Mouse (Mus musculus): ENCODE data around the gene Ntn1. TPM values are rescaled to one million over a fixed set of nuclear protein-coding genes. Genes with fewer than 3 reads are reported as not detected.

Ntn1 gene
- polyA plus RNA-seq, 1 experiment from 2014 or later, result 18.3 TPM

DNA sequence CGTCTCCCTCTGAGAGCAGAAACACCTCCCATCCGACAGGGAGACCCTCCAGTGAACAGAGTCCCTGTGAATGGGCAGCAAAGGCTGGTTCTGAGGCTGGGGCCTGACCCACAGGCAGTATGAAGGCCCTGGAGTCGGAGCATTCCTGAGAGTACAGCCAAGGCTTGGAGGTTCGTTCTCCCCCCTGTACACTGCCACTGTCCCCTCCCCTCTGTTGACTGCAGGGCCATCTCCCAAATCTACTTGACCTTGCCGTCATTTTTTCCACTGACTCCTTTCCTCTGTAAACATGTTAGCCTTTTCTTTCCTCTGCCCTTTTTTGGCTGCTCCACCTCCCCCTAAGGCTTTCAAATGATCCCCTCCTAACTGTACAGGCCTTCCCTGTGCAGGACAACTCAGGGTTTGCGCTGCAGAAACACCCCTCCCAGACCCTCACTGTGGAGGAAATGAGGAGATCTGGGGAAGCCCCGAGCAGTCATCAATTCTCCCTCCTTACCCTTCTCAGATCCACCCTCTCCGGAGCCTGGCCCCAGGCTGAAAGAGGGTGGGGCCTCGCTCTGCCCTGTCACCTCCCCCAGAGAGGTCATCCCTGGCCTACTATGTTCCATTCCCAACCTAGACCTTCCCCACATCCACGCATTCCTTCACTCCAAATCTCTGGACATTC, 114.3 kb downstream of the Ntn1 start:
- Histone ChIP-seq H3K9me3 (replicated peaks) (no peaks in the 10 kb centered on the region), H3K36me3 (no peaks in the 10 kb centered on the region), H3K4me1 (replicated peaks) (peaks cover 25% of the 10 kb centered on the region), H3K4me2 (no peak overlapping the region), H3K27ac (peak overlapping the region; percentile 36; the same call in 1 of the 2 replicates), H3K9ac (no peak overlapping the region), H3K27me3 (no peaks in the 10 kb centered on the region), H3K4me3 (no peak overlapping the region)
- ATAC-seq (replicated peaks; ENCODE audit: insufficient number of reproducible peaks, insufficient read depth, low FRiP score, low read depth), result peak; percentile 51; the same call in 1 of the 2 replicates
- WGBS, result 45% methylated on average over 10 of the region's 10 CpGs

DNA sequence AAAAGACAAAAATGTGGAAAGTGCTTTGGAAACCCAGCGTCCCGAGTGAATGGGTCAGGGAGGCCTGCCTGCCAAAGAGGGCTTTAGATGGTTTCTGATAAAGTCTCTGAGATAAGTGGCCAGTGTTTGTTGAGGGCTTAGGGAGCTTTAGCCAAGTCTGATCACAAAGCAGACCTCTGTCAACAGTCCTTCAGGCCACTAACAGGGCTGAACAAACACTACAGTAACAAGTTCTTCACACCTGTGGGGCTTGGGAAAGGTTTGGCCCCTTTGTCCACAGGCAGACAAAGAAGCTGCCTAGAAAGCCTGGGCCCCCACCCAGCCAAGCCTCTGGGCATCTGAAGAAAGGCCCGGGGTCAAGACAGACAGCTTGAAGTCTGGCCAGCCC, 114.9 kb downstream of the Ntn1 start:
- Histone ChIP-seq H3K27me3 (no peaks in the 10 kb centered on the region), H3K36me3 (no peaks in the 10 kb centered on the region), H3K4me3 (no peak overlapping the region), H3K27ac (peak overlapping the region; percentile 36; the same call in 1 of the 2 replicates), H3K4me1 (replicated peaks) (peaks cover 25% of the 10 kb centered on the region), H3K9ac (no peak overlapping the region), H3K4me2 (no peak overlapping the region), H3K9me3 (replicated peaks) (no peaks in the 10 kb centered on the region)
- ATAC-seq (replicated peaks; ENCODE audit: insufficient number of reproducible peaks, insufficient read depth, low FRiP score, low read depth), result no peak
- 17% methylated on average over 3 of the region's 3 CpGs for WGBS

DNA sequence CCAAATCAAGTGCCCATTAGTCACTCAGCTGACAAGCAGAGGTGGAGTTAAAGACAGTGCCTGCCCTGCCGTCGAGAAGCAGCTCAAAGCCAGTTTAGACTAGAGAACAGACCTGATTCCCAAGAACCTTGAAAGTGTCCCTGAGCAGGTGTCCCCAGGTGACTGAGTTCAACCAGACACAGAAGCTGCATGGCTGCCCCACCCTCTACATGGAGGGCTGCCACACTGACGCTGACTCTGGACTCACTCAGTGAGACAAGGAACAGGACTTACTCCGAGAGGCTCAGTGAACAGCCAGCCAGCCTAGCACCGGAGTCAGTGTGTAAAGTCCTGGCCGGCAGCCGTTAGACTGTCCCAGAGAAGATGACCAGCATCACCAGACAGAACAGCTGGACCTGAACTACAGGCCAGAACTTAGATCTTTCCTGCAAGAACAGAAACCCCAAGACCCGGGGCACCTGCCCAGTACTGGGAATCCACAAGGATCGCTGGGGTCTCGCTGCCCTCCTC, 120.6 kb downstream of the Ntn1 start:
- H3K4me3 ChIP-seq, result no peak overlapping the region
- ATAC-seq (replicated peaks; ENCODE audit: insufficient number of reproducible peaks, insufficient read depth, low FRiP score, low read depth), result no peak
- WGBS, result 67% methylated on average over 10 of the region's 10 CpGs
- no peaks in the 10 kb centered on the region for H3K36me3 ChIP-seq
- H3K4me1 ChIP-seq (replicated peaks), result no peaks in the 10 kb centered on the region
- no peaks in the 10 kb centered on the region for H3K27me3 ChIP-seq
- H3K27ac ChIP-seq, result no peak overlapping the region
- H3K9ac ChIP-seq, result no peak overlapping the region
- H3K9me3 ChIP-seq (replicated peaks), result no peaks in the 10 kb centered on the region
- no peak overlapping the region for H3K4me2 ChIP-seq

DNA sequence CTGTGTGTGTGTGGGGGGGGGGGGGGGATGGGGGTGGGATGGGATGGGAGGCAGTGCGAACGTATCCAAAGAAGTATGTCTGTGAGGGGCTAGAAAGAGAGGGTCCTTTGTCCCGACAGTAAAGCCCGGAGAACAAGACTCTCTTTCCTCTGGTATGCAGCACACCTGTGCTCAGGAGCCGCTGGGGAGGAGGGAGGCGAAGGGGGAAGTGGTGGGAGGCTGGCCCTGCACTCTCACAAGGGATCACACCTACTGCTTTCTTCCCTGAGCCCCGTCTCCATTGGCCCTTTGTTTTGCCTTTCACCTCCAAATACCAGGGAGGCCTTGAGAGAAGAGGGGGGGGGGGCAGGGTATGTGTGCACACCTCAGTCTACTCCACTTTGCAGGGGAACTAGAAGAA, 123.7 kb downstream of the Ntn1 start:
- Histone ChIP-seq H3K27ac (no peak overlapping the region), H3K4me1 (replicated peaks) (peaks cover 5% of the 10 kb centered on the region; the same call in 1 of the 2 replicates), H3K36me3 (no peaks in the 10 kb centered on the region), H3K4me2 (no peak overlapping the region), H3K27me3 (no peaks in the 10 kb centered on the region), H3K9ac (no peak overlapping the region), H3K4me3 (no peak overlapping the region), H3K9me3 (replicated peaks) (no peaks in the 10 kb centered on the region)
- ATAC-seq (replicated peaks; ENCODE audit: insufficient number of reproducible peaks, insufficient read depth, low FRiP score, low read depth), result no peak
- WGBS, result 53% methylated on average over 7 of the region's 7 CpGs

DNA sequence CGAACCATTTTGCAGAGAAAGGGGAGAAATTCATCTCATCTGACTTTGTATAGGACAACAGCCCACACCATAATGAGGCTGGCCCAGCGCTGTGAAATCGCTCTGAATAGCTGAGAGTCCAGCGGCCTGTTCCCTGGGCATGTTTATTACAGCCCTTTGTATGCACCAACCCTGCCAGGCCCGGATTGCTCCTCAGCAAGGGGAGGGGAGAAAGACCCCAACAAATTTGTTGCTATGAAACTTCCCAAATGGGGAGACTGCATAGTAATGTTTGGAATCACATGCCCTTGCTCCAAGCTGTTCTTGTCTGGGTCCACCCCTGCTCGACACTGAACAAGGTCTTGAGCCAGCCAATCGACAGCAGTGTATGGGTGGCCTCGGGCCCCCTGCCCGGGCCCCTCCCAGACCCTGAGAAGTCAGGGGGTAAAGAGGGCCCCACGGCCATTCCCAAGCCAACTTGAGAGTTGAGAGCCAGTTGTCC, 126.3 kb downstream of the Ntn1 start:
- no peak overlapping the region for H3K4me3 ChIP-seq
- H3K9me3 ChIP-seq (replicated peaks), result no peaks in the 10 kb centered on the region
- no peak overlapping the region for H3K9ac ChIP-seq
- H3K4me2 ChIP-seq, result no peak overlapping the region
- H3K36me3 ChIP-seq, result no peaks in the 10 kb centered on the region
- H3K27me3 ChIP-seq, result no peaks in the 10 kb centered on the region
- peaks cover 5% of the 10 kb centered on the region; the same call in 1 of the 2 replicates for H3K4me1 ChIP-seq (replicated peaks)
- no peak overlapping the region for H3K27ac ChIP-seq
- no peak for ATAC-seq (replicated peaks; ENCODE audit: insufficient number of reproducible peaks, insufficient read depth, low FRiP score, low read depth)
- 68% methylated on average over 10 of the region's 10 CpGs for WGBS

DNA sequence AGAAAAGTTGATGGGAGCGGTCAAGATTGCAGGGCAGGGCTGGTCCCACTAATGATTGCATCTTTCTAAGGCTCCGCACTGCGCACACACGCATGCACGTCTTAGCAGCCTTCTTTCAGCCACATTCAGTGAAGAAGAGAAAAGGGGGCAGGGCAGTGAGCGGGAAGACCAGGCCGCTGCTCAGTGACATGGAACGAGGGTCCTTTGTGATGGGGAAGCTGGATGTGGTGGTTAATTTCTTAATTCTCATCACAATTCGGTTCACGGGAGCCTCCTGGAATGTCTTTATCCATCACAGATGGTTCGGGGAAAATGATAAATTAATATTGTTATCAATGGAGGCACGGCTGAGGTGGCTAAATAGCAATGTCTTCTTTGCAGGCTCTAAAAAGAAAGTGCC, 126.8 kb downstream of the Ntn1 start:
- ATAC-seq (replicated peaks; ENCODE audit: insufficient number of reproducible peaks, insufficient read depth, low FRiP score, low read depth), result no peak
- Histone ChIP-seq H3K27me3 (no peaks in the 10 kb centered on the region), H3K9ac (no peak overlapping the region), H3K9me3 (replicated peaks) (no peaks in the 10 kb centered on the region), H3K27ac (no peak overlapping the region), H3K4me1 (replicated peaks) (peaks cover 5% of the 10 kb centered on the region; the same call in 1 of the 2 replicates), H3K4me2 (no peak overlapping the region), H3K4me3 (no peak overlapping the region), H3K36me3 (no peaks in the 10 kb centered on the region)
- WGBS, result 89% methylated on average over 12 of the region's 12 CpGs

DNA sequence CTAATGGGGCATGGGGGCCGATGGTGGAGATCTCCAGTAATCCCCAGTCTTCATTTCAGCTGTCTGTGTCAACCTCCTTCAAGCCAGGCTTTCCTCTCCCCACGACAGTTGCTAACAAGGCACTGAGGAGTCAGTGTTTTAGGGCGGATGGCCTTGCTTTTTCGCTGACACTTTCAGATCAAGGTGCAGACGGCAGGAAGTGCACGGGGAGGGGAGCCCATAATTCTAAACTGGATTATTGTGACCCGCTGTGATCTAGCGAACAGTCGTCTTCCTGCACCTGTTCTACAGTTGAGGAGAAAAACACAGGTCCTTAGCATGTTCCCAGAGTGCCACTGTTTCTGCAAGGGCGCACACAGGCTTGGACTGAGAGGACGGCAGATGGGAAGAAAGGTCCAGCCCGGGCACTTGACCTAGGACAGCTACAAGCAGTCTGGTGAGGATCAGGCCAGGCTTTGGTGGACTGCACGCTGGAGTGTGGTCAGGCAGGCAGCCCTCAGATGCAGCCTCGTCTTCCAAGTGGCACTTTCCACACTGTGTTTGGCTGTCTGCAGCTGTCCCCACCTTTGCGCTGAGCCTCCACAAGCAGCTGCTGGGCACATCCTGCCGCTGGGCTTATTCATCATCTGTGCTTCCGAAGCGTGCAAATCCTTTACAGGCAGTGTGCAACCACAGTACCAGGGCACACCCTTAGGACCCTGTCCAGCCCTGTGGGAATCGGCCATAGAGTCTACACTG, 129.7 kb downstream of the Ntn1 start:
- H3K27ac ChIP-seq, result no peak overlapping the region
- no peak overlapping the region for H3K9ac ChIP-seq
- H3K4me2 ChIP-seq, result no peak overlapping the region
- H3K9me3 ChIP-seq (replicated peaks), result no peaks in the 10 kb centered on the region
- peaks cover 5% of the 10 kb centered on the region; the same call in 1 of the 2 replicates for H3K4me1 ChIP-seq (replicated peaks)
- H3K36me3 ChIP-seq, result no peaks in the 10 kb centered on the region
- no peak for ATAC-seq (replicated peaks; ENCODE audit: insufficient number of reproducible peaks, insufficient read depth, low FRiP score, low read depth)
- H3K27me3 ChIP-seq, result no peaks in the 10 kb centered on the region
- no peak overlapping the region for H3K4me3 ChIP-seq
- WGBS, result 69% methylated on average over 19 of the region's 19 CpGs

DNA sequence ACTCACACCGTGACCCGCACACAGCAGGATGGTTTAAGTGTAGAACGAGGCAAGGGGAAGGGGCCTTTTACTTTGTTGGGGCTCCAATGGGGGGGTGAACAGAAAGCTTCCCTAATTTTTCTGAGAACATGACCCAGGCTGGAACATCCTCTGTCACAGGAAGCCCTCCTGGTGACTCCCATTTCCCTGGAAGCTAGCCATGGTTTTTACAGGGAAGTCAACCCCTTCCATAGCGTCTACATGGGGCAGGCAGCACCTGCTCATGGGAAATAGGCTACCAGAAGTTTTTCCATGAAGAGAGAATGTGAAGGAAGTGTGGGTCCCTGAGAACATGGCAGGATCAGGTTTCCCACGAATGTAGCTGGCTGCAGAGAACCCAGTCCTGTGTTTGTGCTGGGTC, 136.3 kb downstream of the Ntn1 start:
- Histone ChIP-seq H3K4me2 (no peak overlapping the region), H3K4me3 (no peak overlapping the region), H3K36me3 (no peaks in the 10 kb centered on the region), H3K27ac (no peak overlapping the region), H3K9ac (no peak overlapping the region), H3K4me1 (replicated peaks) (peaks cover 4% of the 10 kb centered on the region; the same call in 1 of the 2 replicates), H3K9me3 (replicated peaks) (no peaks in the 10 kb centered on the region), H3K27me3 (no peaks in the 10 kb centered on the region)
- WGBS, result 70% methylated on average over 5 of the region's 5 CpGs
- ATAC-seq (replicated peaks; ENCODE audit: insufficient number of reproducible peaks, insufficient read depth, low FRiP score, low read depth), result no peak

DNA sequence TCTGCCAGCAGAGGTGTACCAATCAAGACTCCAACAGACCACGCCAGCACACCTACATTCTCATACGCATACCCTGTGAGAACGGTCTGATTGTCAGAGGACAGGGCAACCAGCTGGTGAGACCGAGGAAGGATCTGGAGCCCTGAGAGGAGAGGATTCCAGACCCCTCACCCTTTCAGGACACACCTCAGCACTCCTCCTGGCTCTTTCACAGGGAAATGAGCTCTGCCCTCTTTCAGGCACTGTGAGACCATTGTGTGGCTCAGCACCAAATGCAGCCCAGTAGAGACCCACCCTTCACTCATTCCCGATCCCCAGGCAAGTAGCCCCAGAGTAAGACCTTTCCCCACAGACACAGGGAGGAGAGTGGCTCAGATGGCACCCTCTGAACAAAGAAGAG, 137.5 kb downstream of the Ntn1 start:
- Histone ChIP-seq H3K27me3 (no peaks in the 10 kb centered on the region), H3K9me3 (replicated peaks) (no peaks in the 10 kb centered on the region), H3K27ac (no peak overlapping the region), H3K4me2 (no peak overlapping the region), H3K4me1 (replicated peaks) (peaks cover 4% of the 10 kb centered on the region; the same call in 1 of the 2 replicates), H3K4me3 (no peak overlapping the region), H3K36me3 (no peaks in the 10 kb centered on the region), H3K9ac (no peak overlapping the region)
- ATAC-seq (replicated peaks; ENCODE audit: insufficient number of reproducible peaks, insufficient read depth, low FRiP score, low read depth), result no peak
- WGBS, result 84% methylated on average over 5 of the region's 5 CpGs

DNA sequence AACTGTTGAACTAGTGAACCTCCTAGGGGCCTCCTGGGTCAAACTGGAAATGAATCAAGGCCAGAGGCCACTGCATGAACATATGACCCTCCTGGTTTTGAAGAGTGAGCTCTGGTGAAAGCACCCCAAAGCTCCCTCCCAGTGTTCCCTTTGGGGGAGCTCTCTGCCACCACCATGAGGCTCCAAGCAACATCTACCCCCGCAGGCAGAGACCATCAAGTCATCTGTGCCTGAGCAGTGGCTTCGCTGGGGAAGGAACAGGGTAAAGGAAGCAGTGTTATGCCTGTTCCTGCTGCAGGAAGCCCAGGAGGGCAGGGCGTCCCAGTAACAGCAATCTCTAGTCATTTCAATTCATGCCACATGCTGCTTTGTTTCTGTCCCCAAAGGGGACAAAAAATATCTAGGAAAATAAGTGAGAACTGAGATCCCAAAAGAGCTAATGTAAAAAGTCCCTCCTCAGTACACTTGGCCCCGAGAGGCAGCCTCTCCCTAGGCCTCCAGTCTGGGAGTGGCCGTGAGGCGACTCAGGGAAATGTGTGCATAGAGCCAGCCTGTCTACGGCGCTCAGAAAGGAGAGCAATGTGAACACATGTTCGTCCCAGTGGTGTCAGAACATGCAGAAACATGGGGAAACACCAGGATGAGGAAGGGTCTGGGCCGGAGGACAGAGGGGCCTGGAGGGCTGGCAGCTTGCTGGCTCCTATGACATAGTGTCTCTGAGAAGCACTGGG, 139.3 kb downstream of the Ntn1 start:
- 69% methylated on average over 10 of the region's 10 CpGs for WGBS
- Histone ChIP-seq H3K4me2 (no peak overlapping the region), H3K4me1 (replicated peaks) (peaks cover 4% of the 10 kb centered on the region; the same call in 1 of the 2 replicates), H3K27ac (no peak overlapping the region), H3K4me3 (no peak overlapping the region), H3K36me3 (no peaks in the 10 kb centered on the region), H3K9ac (no peak overlapping the region), H3K9me3 (replicated peaks) (no peaks in the 10 kb centered on the region), H3K27me3 (no peaks in the 10 kb centered on the region)
- ATAC-seq (replicated peaks; ENCODE audit: insufficient number of reproducible peaks, insufficient read depth, low FRiP score, low read depth), result no peak

DNA sequence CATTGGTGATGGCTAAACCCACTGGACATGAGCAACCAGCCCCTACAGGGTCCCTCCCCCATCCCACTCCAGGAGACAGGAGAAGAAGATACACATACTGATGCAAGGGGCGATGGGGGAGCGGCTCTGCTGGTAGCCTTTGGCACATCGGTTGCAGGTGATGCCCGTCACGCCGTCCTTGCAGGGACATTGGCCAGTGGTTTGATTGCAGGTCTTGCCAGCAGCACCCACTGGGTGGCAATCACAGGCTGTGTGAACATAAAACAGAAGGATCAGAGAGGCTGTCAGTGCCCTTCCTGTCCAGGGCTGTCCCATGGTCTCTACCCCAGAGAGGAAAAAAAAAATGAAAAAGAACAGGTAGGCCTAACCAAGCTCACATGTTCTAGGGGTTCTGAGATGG, 140.2 kb downstream of the Ntn1 start:
- no peak for ATAC-seq (replicated peaks; ENCODE audit: insufficient number of reproducible peaks, insufficient read depth, low FRiP score, low read depth)
- Histone ChIP-seq H3K4me2 (no peak overlapping the region), H3K4me3 (no peak overlapping the region), H3K27me3 (no peaks in the 10 kb centered on the region), H3K4me1 (replicated peaks) (peaks cover 4% of the 10 kb centered on the region; the same call in 1 of the 2 replicates), H3K9me3 (replicated peaks) (no peaks in the 10 kb centered on the region), H3K36me3 (no peaks in the 10 kb centered on the region), H3K9ac (no peak overlapping the region), H3K27ac (no peak overlapping the region)
- WGBS, result 96% methylated on average over 6 of the region's 6 CpGs
